Mouse (Mus musculus) megakaryocyte-erythroid progenitor cell, adult 5-6 weeks (primary cell): ENCODE results near the gene C1qtnf9. TPM values are rescaled to one million over a fixed set of nuclear protein-coding genes. Genes with fewer than 3 reads are reported as not detected.

Experiments used
- ATAC-seq: replicated peaks from 2 replicates; pipeline ENCODE4 v1.8.0; 2016; ENCODE audit warnings: mild to moderate bottlenecking, inconsistent platforms; ENCODE audit not compliant: severe bottlenecking, poor library complexity, low FRiP score, low TSS enrichment
- total RNA-seq, 2 experiments: library from RNA; stranded (forward) in 1 of 2; stranded (reverse) in 1 of 2; fragments of 200-1000, 215-1000 nt in 1 of 2; fragments of >200 nt in 1 of 2; fragmentation: Nextera tagmentation in 1 of 2; gene quantifications; 2 replicates each; pipeline ENCODE4 v1.2.3; 2014 to 2017

Gene C1qtnf9
- total RNA-seq (2014; fragmentation: Nextera tagmentation) (not detected in 2 replicates), total RNA-seq (2017) (not detected in 2 replicates)

GRCm38 (mm10) chr14:60767884-60768283, at the start of gene C1qtnf9:
C1qtnf9 (plus strand) TSS chr14:60768134.
- no peak for ATAC-seq

GRCm38 (mm10) chr14:60721304-60721703, 46.6 kb upstream of the C1qtnf9 start:
- no peak for ATAC-seq

GRCm38 (mm10) chr14:60721938-60722337, 46.0 kb upstream of the C1qtnf9 start:
- ATAC-seq: no peak

GRCm38 (mm10) chr14:60726091-60726490, 41.8 kb upstream of the C1qtnf9 start:
- ATAC-seq: peak; percentile 81

GRCm38 (mm10) chr14:60727130-60727529, 40.8 kb upstream of the C1qtnf9 start:
- ATAC-seq: no peak

GRCm38 (mm10) chr14:60732081-60732480, 35.9 kb upstream of the C1qtnf9 start:
- ATAC-seq: no peak

GRCm38 (mm10) chr14:60732787-60733186, 35.1 kb upstream of the C1qtnf9 start:
- ATAC-seq: no peak

GRCm38 (mm10) chr14:60733706-60734105, 34.2 kb upstream of the C1qtnf9 start:
- no peak for ATAC-seq

GRCm38 (mm10) chr14:60735206-60735605, 32.7 kb upstream of the C1qtnf9 start:
- no peak for ATAC-seq

- peak; percentile 30 for ATAC-seq
These were observed 31.9 kb upstream of the C1qtnf9 start for GRCm38 (mm10) chr14:60735848-60736547.

GRCm38 (mm10) chr14:60736591-60737192, 31.2 kb upstream of the C1qtnf9 start:
- peak; percentile 67 for ATAC-seq

- no peak for ATAC-seq
These were observed 30.7 kb upstream of the C1qtnf9 start for GRCm38 (mm10) chr14:60737202-60737611.

- ATAC-seq: no peak
These were observed 29.4 kb upstream of the C1qtnf9 start for GRCm38 (mm10) chr14:60738434-60738938.

GRCm38 (mm10) chr14:60739155-60739554, 28.8 kb upstream of the C1qtnf9 start:
- no peak for ATAC-seq

- no peak for ATAC-seq
These were observed 28.3 kb upstream of the C1qtnf9 start for GRCm38 (mm10) chr14:60739616-60740015.

- ATAC-seq: no peak
These were observed 27.4 kb upstream of the C1qtnf9 start for GRCm38 (mm10) chr14:60740507-60740906.

- ATAC-seq: no peak
These were observed 26.9 kb upstream of the C1qtnf9 start for GRCm38 (mm10) chr14:60741033-60741432.

- ATAC-seq: no peak
These were observed 26.4 kb upstream of the C1qtnf9 start for GRCm38 (mm10) chr14:60741490-60741981.

GRCm38 (mm10) chr14:60743681-60744080, 24.3 kb upstream of the C1qtnf9 start:
- no peak for ATAC-seq

GRCm38 (mm10) chr14:60745201-60745600, 22.7 kb upstream of the C1qtnf9 start:
- ATAC-seq: no peak

GRCm38 (mm10) chr14:60746141-60746540, 21.8 kb upstream of the C1qtnf9 start:
- no peak for ATAC-seq
